Comparison of ENCODE assay signal across 8 mouse cellular contexts in genomic region chr7:45367020-45367880, GRCm38 (mm10). TPM values are rescaled to one million over a fixed set of nuclear protein-coding genes. Genes with fewer than 3 reads are reported as not detected.
DNase-seq lines count a peak whose midpoint lies in the region; ATAC-seq and TF ChIP-seq lines count a peak whose summit lies in the region.

No protein-coding gene starts in this region.

- DNase-seq in G1E (ENCODE audit: low spot score): peak; percentile 99
- DNase-seq in cerebellum, adult 18-20 months: peak; percentile 98 to 99
- peak; percentile 98 for DNase-seq in forebrain, postnatal 0 days
- peak; percentile 99 for DNase-seq in heart, postnatal 4 days
- DNase-seq in layer of hippocampus, adult 8-10 months (ENCODE audit: low spot score in 2 of 2): peak; percentile 97 to 99
- peak; percentile 93 for DNase-seq in ovary, adult 18-20 months (ENCODE audit: low spot score)
- peak; percentile 96 for DNase-seq in thymus, postnatal 0 days (ENCODE audit: low spot score)

- H3K9me3 ChIP-seq in G1E (replicated peaks): no peaks in the 10 kb centered on the region
- H3K9me3 ChIP-seq in forebrain, postnatal 0 days (ENCODE audit: low read length): no peaks in the 10 kb centered on the region
- no peaks in the 10 kb centered on the region for H3K9me3 ChIP-seq in lung, embryonic 15.5 days

- peak; percentile 78 for ATAC-seq in G1E (ENCODE audit: extremely low read depth, insufficient number of reproducible peaks, low FRiP score, poor library complexity, severe bottlenecking)
- ATAC-seq in forebrain, postnatal 0 days: peak; percentile 90
- ATAC-seq in lung, embryonic 15.5 days (ENCODE audit: borderline replicate concordance, extremely low read depth, low FRiP score, low TSS enrichment): peak; percentile 84

- peak overlapping the region; percentile 81 for H3K4me2 ChIP-seq in forebrain, postnatal 0 days (ENCODE audit: low read depth)
- peak overlapping the region; percentile 100 for H3K4me2 ChIP-seq in lung, embryonic 15.5 days

- peaks cover 47% of the 10 kb centered on the region for H3K27me3 ChIP-seq in G1E (ENCODE audit: insufficient read depth, low read length)
- no peaks in the 10 kb centered on the region; the same call in 1 of the 2 replicates for H3K27me3 ChIP-seq in forebrain, postnatal 0 days (ENCODE audit: insufficient read depth, low read length)
- H3K27me3 ChIP-seq in lung, embryonic 15.5 days: peaks cover 66% of the 10 kb centered on the region

- WGBS in forebrain, postnatal 0 days: under 1% methylated on average over 70 of the region's 70 CpGs
- WGBS in lung, embryonic 15.5 days: under 1% methylated on average over 70 of the region's 70 CpGs

- H3K36me3 ChIP-seq in G1E (replicated peaks): peaks cover 23% of the 10 kb centered on the region
- 0 out of 2 replicates have a peak, but pooled peaks cover 8% of the 10 kb centered on the region for H3K36me3 ChIP-seq in forebrain, postnatal 0 days (ENCODE audit: insufficient read depth)
- no peaks in the 10 kb centered on the region for H3K36me3 ChIP-seq in lung, embryonic 15.5 days

- peak overlapping the region; percentile 73 for H3K4me3 ChIP-seq in G1E (ENCODE audit: low read depth, low read length)
- H3K4me3 ChIP-seq in forebrain, postnatal 0 days (ENCODE audit: low read depth, low read length): peak overlapping the region; percentile 89
- H3K4me3 ChIP-seq in lung, embryonic 15.5 days: peak overlapping the region; percentile 62

- peaks cover 62% of the 10 kb centered on the region for H3K4me1 ChIP-seq in G1E (ENCODE audit: insufficient read depth, low read depth, low read length)
- peaks cover 22% of the 10 kb centered on the region for H3K4me1 ChIP-seq in forebrain, postnatal 0 days (ENCODE audit: insufficient read depth)
- H3K4me1 ChIP-seq in lung, embryonic 15.5 days: peaks cover 37% of the 10 kb centered on the region

- H3K27ac ChIP-seq in forebrain, postnatal 0 days (ENCODE audit: low read depth, low read length): peak overlapping the region; percentile 94
- 0 out of 2 replicates have a peak overlapping the region, but pooled peaks have one; percentile 38 for H3K27ac ChIP-seq in lung, embryonic 15.5 days

- TF ChIP-seq CTCF in G1E (IDR thresholded peaks at IDR 0.05; ENCODE audit: low read depth, low read length): peak; percentile 57
- peak; percentile 87 for TF ChIP-seq CTCF in forebrain, postnatal 0 days (IDR thresholded peaks at IDR 0.05; ENCODE audit: low read depth)

- H3K9ac ChIP-seq in forebrain, postnatal 0 days: peak overlapping the region; percentile 93
- peak overlapping the region; percentile 58 for H3K9ac ChIP-seq in lung, embryonic 15.5 days

RNA-seq across cellular contexts. Expression of gene Ppfia3, which starts 0.4 kb away (rescaled TPM):
- total RNA-seq in G1E (2014; fragmentation: Nextera tagmentation) (1.4 and 1.5 TPM in 2 replicates), G1E (2017) (0.41 and 0.71 TPM in 2 replicates)
- polyA plus RNA-seq in G1E (2012): 1.2 and 1.4 TPM in 2 replicates
- 76.5 and 81.0 TPM in 2 replicates for total RNA-seq in forebrain, postnatal 0 days (2014; rRNA removed)
- polyA plus RNA-seq in forebrain, postnatal 0 days (2015; fragmentation: Nextera tagmentation; extraction: Ambion mirVana): 21.7 and 26.0 TPM in 2 replicates
- total RNA-seq in heart, postnatal 4 days (2021): under 1 TPM; 0.26 to 0.34 TPM
- total RNA-seq in layer of hippocampus, adult 8-10 months (2022): 100 to 1,000 TPM; 123 to 143 (median 133) TPM
- 3.1 TPM in 2 replicates for polyA plus RNA-seq in lung, embryonic 15.5 days (2015; fragmentation: Nextera tagmentation; extraction: Ambion mirVana)
- polyA plus RNA-seq in thymus, postnatal 0 days (2015; fragmentation: Nextera tagmentation; extraction: Ambion mirVana): 0.27 and 0.49 TPM in 2 replicates

RNA-seq across cellular contexts. Expression of gene Lin7b, which starts 3.1 kb away (rescaled TPM):
- total RNA-seq in G1E (2014; fragmentation: Nextera tagmentation) (not detected in 2 replicates), G1E (2017) (2.0 and 3.8 TPM in 2 replicates)
- polyA plus RNA-seq in G1E (2012): 0.86 and 1.1 TPM in 2 replicates
- 32.2 and 47.3 TPM in 2 replicates for total RNA-seq in forebrain, postnatal 0 days (2014; rRNA removed)
- polyA plus RNA-seq in forebrain, postnatal 0 days (2015; fragmentation: Nextera tagmentation; extraction: Ambion mirVana): 36.8 and 39.8 TPM in 2 replicates
- total RNA-seq in heart, postnatal 4 days (2021): 1 to 10 TPM; 1.5 to 2.4 TPM
- 100 to 1,000 TPM; 131 to 156 (median 140) TPM for total RNA-seq in layer of hippocampus, adult 8-10 months (2022)
- 0.60 and 0.92 TPM in 2 replicates for polyA plus RNA-seq in lung, embryonic 15.5 days (2015; fragmentation: Nextera tagmentation; extraction: Ambion mirVana)
- polyA plus RNA-seq in thymus, postnatal 0 days (2015; fragmentation: Nextera tagmentation; extraction: Ambion mirVana): 0.49 and 0.79 TPM in 2 replicates

RNA-seq across cellular contexts. Expression of gene Snrnp70, which starts 28.3 kb away (rescaled TPM):
- 154 and 174 TPM in 2 replicates for total RNA-seq in G1E (2014; fragmentation: Nextera tagmentation)
- total RNA-seq in G1E (2017): 319 and 333 TPM in 2 replicates
- polyA plus RNA-seq in G1E (2012): 754 and 1,054 TPM in 2 replicates
- 247 and 310 TPM in 2 replicates for total RNA-seq in forebrain, postnatal 0 days (2014; rRNA removed)
- 116 and 124 TPM in 2 replicates for polyA plus RNA-seq in forebrain, postnatal 0 days (2015; fragmentation: Nextera tagmentation; extraction: Ambion mirVana)
- 100 to 1,000 TPM; 203 to 223 TPM for total RNA-seq in heart, postnatal 4 days (2021)
- 100 to 1,000 TPM; 387 to 503 (median 439) TPM for total RNA-seq in layer of hippocampus, adult 8-10 months (2022)
- polyA plus RNA-seq in lung, embryonic 15.5 days (2015; fragmentation: Nextera tagmentation; extraction: Ambion mirVana): 224 and 229 TPM in 2 replicates
- 198 and 222 TPM in 2 replicates for polyA plus RNA-seq in thymus, postnatal 0 days (2015; fragmentation: Nextera tagmentation; extraction: Ambion mirVana)

RNA-seq across cellular contexts. Expression of gene Hrc, which starts 32.2 kb away (rescaled TPM):
- total RNA-seq in G1E (2014; fragmentation: Nextera tagmentation): not detected in 2 replicates
- total RNA-seq in G1E (2017): 0.06 and 0.16 TPM in 2 replicates
- polyA plus RNA-seq in G1E (2012): not detected in 2 replicates
- total RNA-seq in forebrain, postnatal 0 days (2014; rRNA removed): 0.46 and 0.52 TPM in 2 replicates
- not detected in 2 replicates for polyA plus RNA-seq in forebrain, postnatal 0 days (2015; fragmentation: Nextera tagmentation; extraction: Ambion mirVana)
- total RNA-seq in heart, postnatal 4 days (2021): 100 to 1,000 TPM; 182 to 202 TPM
- total RNA-seq in layer of hippocampus, adult 8-10 months (2022): under 1 TPM in 2 of 4 experiments, not detected in 2; 0.21 to 0.39 TPM
- polyA plus RNA-seq in lung, embryonic 15.5 days (2015; fragmentation: Nextera tagmentation; extraction: Ambion mirVana): 1.7 and 2.3 TPM in 2 replicates
- 0.08 and 0.09 TPM in 2 replicates for polyA plus RNA-seq in thymus, postnatal 0 days (2015; fragmentation: Nextera tagmentation; extraction: Ambion mirVana)

RNA-seq across cellular contexts. Expression of gene Trpm4, which starts 33.7 kb away (rescaled TPM):
- total RNA-seq in G1E (2014; fragmentation: Nextera tagmentation): not detected in 2 replicates
- 0.23 and 0.49 TPM in 2 replicates for total RNA-seq in G1E (2017)
- polyA plus RNA-seq in G1E (2012): 0.11 and 0.21 TPM in 2 replicates
- 17.1 and 17.5 TPM in 2 replicates for total RNA-seq in forebrain, postnatal 0 days (2014; rRNA removed)
- polyA plus RNA-seq in forebrain, postnatal 0 days (2015; fragmentation: Nextera tagmentation; extraction: Ambion mirVana): 8.9 and 9.4 TPM in 2 replicates
- total RNA-seq in heart, postnatal 4 days (2021): 10 to 100 TPM; 26.2 to 29.2 TPM
- 10 to 100 TPM; 16.0 to 25.6 (median 19.4) TPM for total RNA-seq in layer of hippocampus, adult 8-10 months (2022)
- polyA plus RNA-seq in lung, embryonic 15.5 days (2015; fragmentation: Nextera tagmentation; extraction: Ambion mirVana): 19.1 and 20.0 TPM in 2 replicates
- 4.9 and 5.2 TPM in 2 replicates for polyA plus RNA-seq in thymus, postnatal 0 days (2015; fragmentation: Nextera tagmentation; extraction: Ambion mirVana)

Comparison
In these comparisons a context has a peak if more than half of its experiments do, and no peak if none do; other contexts are left out.
1. Peak in every context shown above with its lines: DNase-seq, ATAC-seq, H3K4me3 ChIP-seq and H3K27ac ChIP-seq.
2. RNA of gene Ppfia3, which starts 0.4 kb away (total RNA-seq): 123 to 143 TPM in layer of hippocampus, adult 8-10 months and 76.5 to 81.0 TPM in forebrain, postnatal 0 days; 0.41 to 1.5 TPM in G1E and 0.26 to 0.34 TPM in heart, postnatal 4 days; every median in the first group is over 10 times any median in the second.